Mouse (Mus musculus) intestine, embryonic 16.5 days (tissue): Measurements from ENCODE around the gene Ppp1r14b. TPM values are rescaled to one million over a fixed set of nuclear protein-coding genes. Genes with fewer than 3 reads are reported as not detected.

Experiments used
- ATAC-seq: fragments of 200-750 bp; cut with Nextera tagmentation; 2 replicates; pipeline ENCODE4 v1.8.0; 2017; ENCODE audit warnings: moderate TSS enrichment, moderate library complexity
- H3K27ac ChIP-seq: fragments of 300-500 bp; sonication (generic); 2 replicates; pipeline ENCODE4 v1.5.1; 2014; ENCODE audit warnings: mild to moderate bottlenecking, low read length
- H3K27me3 ChIP-seq: fragments of 300-500 bp; sonication (generic); replicated peaks from 2 replicates; pipeline ENCODE4 v1.6.1; 2014; ENCODE audit warnings: low read length, control low read depth, mixed read lengths; ENCODE audit not compliant: control insufficient read depth, insufficient read depth
- H3K36me3 ChIP-seq: fragments of 300-500 bp; sonication (generic); 2 replicates; pipeline ENCODE4 v1.6.1; 2014; ENCODE audit warnings: low read length, control low read depth; ENCODE audit not compliant: control insufficient read depth, insufficient read depth
- H3K4me1 ChIP-seq: fragments of 300-500 bp; sonication (generic); 2 replicates; pipeline ENCODE4 v1.6.1; 2014; ENCODE audit warnings: low read length, control low read depth, mixed read lengths; ENCODE audit not compliant: control insufficient read depth, insufficient read depth
- H3K4me2 ChIP-seq: fragments of 300-500 bp; sonication (generic); 2 replicates; pipeline ENCODE4 v1.6.1; 2014; ENCODE audit warnings: low read depth, low read length, control low read depth
- H3K4me3 ChIP-seq: fragments of 300-500 bp; sonication (generic); 2 replicates; pipeline ENCODE4 v1.5.1; 2014; ENCODE audit warnings: mild to moderate bottlenecking, low read length
- H3K9ac ChIP-seq: fragments of 300-500 bp; sonication (generic); 2 replicates; pipeline ENCODE4 v1.6.1; 2014; ENCODE audit warnings: low read depth, low read length
- H3K9me3 ChIP-seq: fragments of 300-500 bp; sonication (generic); 2 replicates; pipeline ENCODE4 v1.6.1; 2016; ENCODE audit warnings: low read length, control low read depth; ENCODE audit not compliant: control insufficient read depth
- WGBS: fragments of 180-500 bp; shearing (Covaris S2); extraction: QIAGEN DNeasy Blood & Tissue Kit; methylation state at CpG from one replicate; pipeline ENCODE4 v1.1.7; 2014; 5-methylcytosine and 5-hydroxymethylcytosine counted together
- polyA plus RNA-seq: library from polyadenylated mRNA; unstranded; fragments of >200 nt; fragmentation: Nextera tagmentation; extraction: Ambion mirVana; gene quantifications from 2 replicates; pipeline ENCODE4 v1.2.1, GENCODE M21; 2015

The Ppp1r14b gene
- polyA plus RNA-seq, 1 experiment from 2014 or later, result 58.2 TPM

DNA sequence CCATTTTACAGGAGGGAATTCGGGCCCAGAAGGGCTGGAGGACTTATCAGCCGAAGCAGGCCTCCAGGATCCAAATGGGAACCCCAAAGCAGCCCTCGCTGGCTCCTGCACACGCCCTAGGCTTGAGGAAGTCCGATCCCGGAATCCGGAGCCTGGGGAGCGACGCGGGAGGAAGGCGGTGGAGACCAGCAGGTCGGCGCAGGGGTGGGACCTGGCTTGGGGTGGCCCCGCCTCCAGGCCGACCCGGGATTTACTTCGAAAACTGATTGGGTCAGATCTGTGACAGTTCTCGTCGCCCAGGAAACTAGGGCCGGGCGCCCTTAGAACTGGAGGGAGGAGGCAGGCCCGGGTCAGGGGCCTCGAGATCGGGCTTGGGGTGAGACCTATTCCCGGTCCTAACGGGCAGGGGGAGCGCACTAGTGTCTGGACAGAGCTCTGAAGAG, 32.5 kb upstream of the Ppp1r14b start, which contains the start of gene Gpr137:
Gpr137 (minus strand) TSS at position 232 of the 443 bp plus-strand sequence.
- Histone ChIP-seq H3K27me3 (no peaks in the 10 kb centered on the region), H3K4me2 (peak within 1 kb of the TSS; percentile 91), H3K9ac (peak within 1 kb of the TSS; percentile 97), H3K4me1 (peaks cover 28% of the 10 kb centered on the region), H3K36me3 (no peaks in the 10 kb centered on the region), H3K27ac (peak within 1 kb of the TSS; percentile 99), H3K4me3 (peak within 1 kb of the TSS; percentile 93), H3K9me3 (no peaks in the 10 kb centered on the region)
- peak; percentile 90 for ATAC-seq
- under 1% methylated on average over 27 of the region's 27 CpGs for WGBS

- Histone ChIP-seq H3K27ac (peak overlapping the region; percentile 99), H3K4me2 (peak overlapping the region; percentile 91), H3K9ac (peak overlapping the region; percentile 97), H3K9me3 (no peaks in the 10 kb centered on the region), H3K4me1 (peaks cover 28% of the 10 kb centered on the region), H3K27me3 (no peaks in the 10 kb centered on the region), H3K36me3 (no peaks in the 10 kb centered on the region), H3K4me3 (peak overlapping the region; percentile 93)
- ATAC-seq, result peak; percentile 7; the same call in 1 of the 2 replicates
- 30% methylated on average over 5 of the region's 5 CpGs for WGBS
Measured at GRCm38 (mm10) chr19:6942764-6943163, 32.0 kb upstream of the Ppp1r14b start.

DNA sequence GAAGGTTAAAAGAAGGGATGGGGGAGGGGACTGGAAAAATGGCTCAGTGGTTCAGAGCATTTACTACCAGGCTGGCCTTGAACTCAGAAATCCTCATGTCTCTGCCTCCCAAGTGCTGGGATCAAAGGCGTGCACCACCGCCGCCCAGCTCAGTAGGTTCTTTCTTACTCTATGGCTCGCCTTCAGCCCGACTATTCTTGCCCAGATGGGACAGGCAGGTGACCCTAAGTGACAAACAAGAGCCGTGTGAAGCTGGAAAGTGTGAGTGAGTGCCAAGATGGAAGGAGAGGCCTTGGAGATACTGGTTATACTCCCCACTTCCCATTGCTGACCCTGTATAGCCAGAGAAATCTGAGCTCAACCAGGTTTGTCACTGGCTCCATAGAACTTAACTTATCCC, 31.1 kb upstream of the Ppp1r14b start:
- Histone ChIP-seq H3K4me2 (no peak overlapping the region), H3K4me3 (no peak overlapping the region), H3K36me3 (no peaks in the 10 kb centered on the region), H3K27ac (no peak overlapping the region), H3K4me1 (peaks cover 33% of the 10 kb centered on the region), H3K9ac (no peak overlapping the region), H3K9me3 (no peaks in the 10 kb centered on the region), H3K27me3 (no peaks in the 10 kb centered on the region)
- no peak for ATAC-seq
- 92% methylated on average over 6 of the region's 6 CpGs for WGBS

GRCm38 (mm10) chr19:6947742-6948141, 27.0 kb upstream of the Ppp1r14b start:
- 34% methylated on average over 4 of the region's 4 CpGs for WGBS
- Histone ChIP-seq H3K4me1 (peaks cover 42% of the 10 kb centered on the region), H3K9me3 (no peaks in the 10 kb centered on the region), H3K4me3 (no peak overlapping the region), H3K27ac (no peak overlapping the region), H3K27me3 (no peaks in the 10 kb centered on the region), H3K36me3 (no peaks in the 10 kb centered on the region), H3K9ac (0 out of 2 replicates have a peak overlapping the region, but pooled peaks have one; percentile 37), H3K4me2 (no peak overlapping the region)
- no peak for ATAC-seq

DNA sequence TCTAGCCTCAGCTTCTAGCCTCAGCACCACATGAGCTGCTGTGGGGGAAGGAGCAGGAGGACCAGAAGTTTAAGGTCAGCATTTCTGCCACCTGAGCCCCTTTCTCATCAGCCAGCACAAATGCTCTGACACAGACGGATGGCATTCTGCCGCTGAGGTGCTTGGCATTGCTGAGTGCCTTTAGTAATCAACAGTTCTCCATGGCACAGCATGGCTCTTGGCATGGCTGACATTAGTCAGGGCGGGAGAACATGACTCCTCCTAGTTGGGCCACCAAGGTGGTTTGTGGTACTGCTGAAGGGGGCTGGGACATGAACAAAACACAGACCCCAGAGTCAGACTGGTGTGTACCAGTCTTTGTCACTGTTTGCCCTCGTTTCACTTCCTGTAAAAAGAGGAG, 26.6 kb upstream of the Ppp1r14b start:
- H3K9ac ChIP-seq, result 0 out of 2 replicates have a peak overlapping the region, but pooled peaks have one; percentile 37
- ATAC-seq, result no peak
- H3K4me1 ChIP-seq, result peaks cover 42% of the 10 kb centered on the region
- 0 out of 2 replicates have a peak, but pooled peaks cover 1% of the 10 kb centered on the region for H3K36me3 ChIP-seq
- 84% methylated on average over 4 of the region's 4 CpGs for WGBS
- H3K27ac ChIP-seq, result no peak overlapping the region
- no peak overlapping the region for H3K4me2 ChIP-seq
- H3K4me3 ChIP-seq, result no peak overlapping the region
- no peaks in the 10 kb centered on the region for H3K9me3 ChIP-seq
- H3K27me3 ChIP-seq, result no peaks in the 10 kb centered on the region

DNA sequence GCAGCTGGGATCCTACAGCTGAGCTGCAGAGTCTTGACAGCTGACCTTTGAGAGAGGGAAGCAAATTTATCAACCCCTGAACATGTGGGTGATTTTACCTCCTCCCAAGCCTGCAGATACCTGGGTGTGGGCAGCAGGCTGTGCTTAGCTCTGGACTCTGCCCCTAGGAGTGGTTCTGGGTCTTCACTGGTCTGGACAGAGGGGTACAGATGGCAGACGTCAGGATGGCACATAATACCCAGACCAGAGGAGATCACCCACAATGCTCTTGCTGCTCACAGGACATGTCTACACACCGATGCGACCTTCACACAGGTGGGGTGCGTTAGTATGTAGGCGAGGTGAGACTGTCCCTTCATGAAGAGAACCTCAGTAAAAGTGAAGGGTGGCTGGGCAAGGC, 25.2 kb upstream of the Ppp1r14b start:
- 77% methylated on average over 5 of the region's 5 CpGs for WGBS
- Histone ChIP-seq H3K9me3 (no peaks in the 10 kb centered on the region), H3K4me2 (peak overlapping the region; percentile 80), H3K4me1 (peaks cover 53% of the 10 kb centered on the region), H3K27ac (peak overlapping the region; percentile 98), H3K4me3 (no peak overlapping the region), H3K9ac (peak overlapping the region; percentile 35; the same call in 1 of the 2 replicates), H3K36me3 (peaks cover 8% of the 10 kb centered on the region; the same call in 1 of the 2 replicates), H3K27me3 (no peaks in the 10 kb centered on the region)
- ATAC-seq, result 0 out of 2 replicates have a peak, but pooled peaks have one; percentile 14

GRCm38 (mm10) chr19:6949951-6950350, 24.8 kb upstream of the Ppp1r14b start:
- peak overlapping the region; percentile 75; the same call in 1 of the 2 replicates for H3K9ac ChIP-seq
- no peak for ATAC-seq
- WGBS, result 48% methylated on average over 5 of the region's 5 CpGs
- H3K4me3 ChIP-seq, result peak overlapping the region; percentile 67
- peak overlapping the region; percentile 98 for H3K27ac ChIP-seq
- H3K9me3 ChIP-seq, result no peaks in the 10 kb centered on the region
- no peaks in the 10 kb centered on the region for H3K27me3 ChIP-seq
- peaks cover 55% of the 10 kb centered on the region for H3K4me1 ChIP-seq
- H3K4me2 ChIP-seq, result peak overlapping the region; percentile 80
- H3K36me3 ChIP-seq, result peaks cover 8% of the 10 kb centered on the region; the same call in 1 of the 2 replicates

GRCm38 (mm10) chr19:6950613-6951153, 24.1 kb upstream of the Ppp1r14b start:
- no peaks in the 10 kb centered on the region for H3K9me3 ChIP-seq
- peak overlapping the region; percentile 67 for H3K4me3 ChIP-seq
- under 1% methylated on average over 28 of the region's 28 CpGs for WGBS
- H3K4me1 ChIP-seq, result peaks cover 57% of the 10 kb centered on the region
- H3K36me3 ChIP-seq, result peaks cover 11% of the 10 kb centered on the region
- peak; percentile 12 for ATAC-seq
- peak overlapping the region; percentile 75 for H3K9ac ChIP-seq
- peak overlapping the region; percentile 80 for H3K4me2 ChIP-seq
- H3K27ac ChIP-seq, result peak overlapping the region; percentile 98
- H3K27me3 ChIP-seq, result no peaks in the 10 kb centered on the region

GRCm38 (mm10) chr19:6951381-6951968, 23.3 kb upstream of the Ppp1r14b start:
- peaks cover 57% of the 10 kb centered on the region for H3K4me1 ChIP-seq
- peak overlapping the region; percentile 75 for H3K9ac ChIP-seq
- no peaks in the 10 kb centered on the region for H3K9me3 ChIP-seq
- peak overlapping the region; percentile 80 for H3K4me2 ChIP-seq
- no peaks in the 10 kb centered on the region for H3K27me3 ChIP-seq
- peak overlapping the region; percentile 67 for H3K4me3 ChIP-seq
- under 1% methylated on average over 35 of the region's 35 CpGs for WGBS
- peak overlapping the region; percentile 98 for H3K27ac ChIP-seq
- peaks cover 19% of the 10 kb centered on the region for H3K36me3 ChIP-seq
- ATAC-seq, result peak; percentile 74
